Mouse (Mus musculus): ENCODE data around the gene Zfp654. TPM values are rescaled to one million over a fixed set of nuclear protein-coding genes. Genes with fewer than 3 reads are reported as not detected.

Zfp654 gene
- polyA plus RNA-seq, 1 experiment from 2014 or later = 8.0 TPM

DNA sequence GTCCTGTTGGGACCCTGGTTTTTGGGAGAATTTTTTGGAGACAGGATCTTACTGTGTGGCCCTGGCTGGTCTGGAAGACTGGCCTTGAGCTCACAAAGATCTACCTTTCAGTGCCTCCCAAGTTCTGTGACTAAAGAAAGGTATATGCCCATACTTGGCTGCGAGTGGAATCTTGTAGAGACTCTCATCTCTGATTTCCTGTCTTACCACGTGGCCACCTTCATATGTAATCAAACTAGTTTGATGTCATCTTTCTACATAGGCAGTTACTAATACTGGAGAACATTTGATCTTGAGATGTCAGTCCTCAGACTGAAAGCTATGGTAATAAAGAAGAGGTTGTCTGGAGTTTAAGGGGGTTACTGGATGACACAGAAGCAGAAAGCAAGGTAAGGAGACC, 30.0 kb upstream of the Zfp654 start:
- Histone ChIP-seq H3K4me2 (no peak overlapping the region), H3K27ac (ENCODE audit: low read depth) (no peak overlapping the region), H3K4me1 (ENCODE audit: insufficient read depth) (0 out of 2 replicates have a peak, but pooled peaks cover 3% of the 10 kb centered on the region), H3K9me3 (ENCODE audit: low read depth, low read length) (no peaks in the 10 kb centered on the region), H3K9ac (no peak overlapping the region), H3K36me3 (ENCODE audit: insufficient read depth) (no peaks in the 10 kb centered on the region), H3K27me3 (ENCODE audit: insufficient read depth, low read length) (no peaks in the 10 kb centered on the region), H3K4me3 (ENCODE audit: low read depth, low read length) (no peak overlapping the region)
- WGBS = 67% methylated on average over 2 of the region's 2 CpGs
- no peak for ATAC-seq (ENCODE audit: insufficient read depth)
- TF ChIP-seq CTCF (IDR thresholded peaks at IDR 0.05; ENCODE audit: low read depth) = no peak
- DNase-seq = no peak

DNA sequence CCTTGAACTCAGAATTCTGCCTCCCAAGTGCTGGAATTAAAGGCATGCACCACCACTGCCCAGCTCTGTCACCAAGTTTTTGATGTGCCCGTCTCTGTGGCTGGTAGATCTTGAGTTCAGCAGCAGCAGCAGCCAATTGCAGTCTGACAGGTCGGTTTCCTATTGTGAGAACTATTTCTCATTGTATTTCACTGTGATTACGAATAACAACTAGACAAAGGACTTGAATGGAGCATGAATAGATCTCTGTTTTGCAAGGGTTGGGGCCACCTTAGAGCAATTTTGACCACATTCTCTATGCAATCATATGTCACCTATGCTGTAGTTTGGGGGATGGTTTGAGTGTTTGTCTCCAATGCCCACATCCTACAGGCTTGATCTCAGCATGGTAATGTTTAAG, 29.5 kb upstream of the Zfp654 start:
- no peak overlapping the region for H3K27ac ChIP-seq (ENCODE audit: low read depth)
- H3K9me3 ChIP-seq (ENCODE audit: low read depth, low read length) = no peaks in the 10 kb centered on the region
- no peak overlapping the region for H3K4me3 ChIP-seq (ENCODE audit: low read depth, low read length)
- H3K9ac ChIP-seq = no peak overlapping the region
- no peak for DNase-seq
- H3K4me2 ChIP-seq = no peak overlapping the region
- H3K4me1 ChIP-seq (ENCODE audit: insufficient read depth) = 0 out of 2 replicates have a peak, but pooled peaks cover 3% of the 10 kb centered on the region
- H3K36me3 ChIP-seq (ENCODE audit: insufficient read depth) = no peaks in the 10 kb centered on the region
- H3K27me3 ChIP-seq (ENCODE audit: insufficient read depth, low read length) = no peaks in the 10 kb centered on the region
- TF ChIP-seq CTCF (IDR thresholded peaks at IDR 0.05; ENCODE audit: low read depth) = no peak
- WGBS = 76% methylated on average over 3 of the region's 3 CpGs
- no peak for ATAC-seq (ENCODE audit: insufficient read depth)

DNA sequence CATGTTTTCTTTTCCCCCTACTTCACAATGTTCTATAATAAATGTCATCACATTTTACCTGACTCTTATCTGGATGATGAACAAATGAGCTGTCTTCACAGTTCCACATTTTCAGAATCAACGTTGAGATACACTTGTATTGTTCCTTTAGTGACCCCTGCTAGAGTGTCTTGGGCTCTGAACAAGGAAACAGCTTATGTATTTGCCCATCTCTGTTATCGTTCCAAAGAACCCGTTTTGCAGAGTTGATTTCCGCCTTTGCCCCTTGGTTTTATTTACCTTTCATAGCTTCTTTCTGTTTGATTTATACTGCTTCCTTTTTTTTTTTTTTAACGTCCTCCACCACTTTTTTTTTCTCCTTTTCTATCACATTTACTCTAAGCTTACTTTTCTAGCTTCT, 28.3 kb upstream of the Zfp654 start:
- no peak for DNase-seq
- Histone ChIP-seq H3K4me3 (ENCODE audit: low read depth, low read length) (no peak overlapping the region), H3K27ac (ENCODE audit: low read depth) (no peak overlapping the region), H3K36me3 (ENCODE audit: insufficient read depth) (no peaks in the 10 kb centered on the region), H3K4me1 (ENCODE audit: insufficient read depth) (0 out of 2 replicates have a peak, but pooled peaks cover 3% of the 10 kb centered on the region), H3K4me2 (no peak overlapping the region), H3K9me3 (ENCODE audit: low read depth, low read length) (no peaks in the 10 kb centered on the region), H3K27me3 (ENCODE audit: insufficient read depth, low read length) (no peaks in the 10 kb centered on the region), H3K9ac (no peak overlapping the region)
- WGBS = 42% methylated on average over 5 of the region's 5 CpGs
- ATAC-seq (ENCODE audit: insufficient read depth) = no peak
- TF ChIP-seq CTCF (IDR thresholded peaks at IDR 0.05; ENCODE audit: low read depth) = no peak

DNA sequence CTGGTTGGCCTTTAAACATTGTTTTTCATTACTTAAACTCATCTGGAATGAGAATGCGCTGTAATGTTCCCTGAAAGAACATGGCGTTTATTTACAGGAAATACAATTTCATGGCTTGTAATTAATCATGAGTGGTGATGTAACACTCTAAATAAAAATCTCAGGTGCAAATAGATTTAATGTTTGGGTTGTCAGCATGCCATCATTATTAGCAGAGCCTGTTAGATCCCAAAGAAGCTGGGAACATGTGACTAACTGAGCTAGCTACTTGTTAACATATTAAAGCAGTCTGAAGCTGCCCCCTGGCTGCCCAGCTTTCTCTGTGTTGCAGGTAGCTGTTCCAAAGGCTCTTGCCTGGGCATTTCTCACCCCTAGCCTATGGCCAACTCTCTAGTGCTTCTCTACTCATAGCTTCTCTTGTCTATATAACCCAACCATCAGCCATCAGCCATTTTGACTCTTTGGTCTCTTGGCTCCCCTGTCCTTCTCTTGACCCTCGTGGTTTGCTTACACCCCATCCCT, 27.2 kb upstream of the Zfp654 start:
- 73% methylated on average over 3 of the region's 3 CpGs for whole genome bisulfite sequencing
- no peaks in the 10 kb centered on the region for H3K36me3 ChIP-seq (ENCODE audit: insufficient read depth)
- DNase-seq = no peak

DNA sequence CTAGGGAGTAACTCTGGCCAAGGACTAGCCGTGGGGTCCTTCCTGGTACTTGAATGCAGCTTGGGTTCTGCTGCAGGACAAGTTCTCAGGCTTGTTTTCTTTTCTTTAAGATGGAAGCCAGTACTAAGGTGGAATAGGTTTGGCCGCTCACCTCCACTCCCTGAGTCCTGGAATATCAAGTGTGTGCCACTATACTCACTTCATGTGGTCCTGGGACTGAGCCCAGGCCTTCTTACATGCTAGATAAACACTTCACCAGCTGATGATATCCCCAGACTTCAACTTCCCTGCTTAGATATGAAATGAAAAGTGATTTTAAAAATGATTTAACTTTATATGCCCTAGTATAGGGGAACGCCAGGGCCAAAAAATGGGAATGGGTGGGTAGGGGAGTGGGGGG, 25.9 kb upstream of the Zfp654 start:
- Histone ChIP-seq H3K36me3 (ENCODE audit: insufficient read depth) (no peaks in the 10 kb centered on the region), H3K9ac (no peak overlapping the region), H3K9me3 (ENCODE audit: low read depth, low read length) (no peaks in the 10 kb centered on the region), H3K4me3 (ENCODE audit: low read depth, low read length) (no peak overlapping the region), H3K27ac (ENCODE audit: low read depth) (no peak overlapping the region), H3K4me1 (ENCODE audit: insufficient read depth) (no peaks in the 10 kb centered on the region), H3K4me2 (no peak overlapping the region), H3K27me3 (ENCODE audit: insufficient read depth, low read length) (no peaks in the 10 kb centered on the region)
- 76% methylated on average over 3 of the region's 3 CpGs for WGBS
- no peak for TF ChIP-seq CTCF (IDR thresholded peaks at IDR 0.05; ENCODE audit: low read depth)
- DNase-seq (no peak), ATAC-seq (ENCODE audit: insufficient read depth) (no peak)

More for the DNA sequence above, 27.2 kb upstream of the Zfp654 start:
- no peak overlapping the region for H3K9ac ChIP-seq
- no peak for TF ChIP-seq CTCF (IDR thresholded peaks at IDR 0.05; ENCODE audit: low read depth)
- no peaks in the 10 kb centered on the region for H3K9me3 ChIP-seq (ENCODE audit: low read depth, low read length)
- no peak overlapping the region for H3K4me2 ChIP-seq
- H3K27ac ChIP-seq (ENCODE audit: low read depth) = no peak overlapping the region
- H3K27me3 ChIP-seq (ENCODE audit: insufficient read depth, low read length) = no peaks in the 10 kb centered on the region
- no peak overlapping the region for H3K4me3 ChIP-seq (ENCODE audit: low read depth, low read length)
- H3K4me1 ChIP-seq (ENCODE audit: insufficient read depth) = no peaks in the 10 kb centered on the region
- 0 out of 2 replicates have a peak, but pooled peaks have one; percentile 16 for ATAC-seq (ENCODE audit: insufficient read depth)

DNA sequence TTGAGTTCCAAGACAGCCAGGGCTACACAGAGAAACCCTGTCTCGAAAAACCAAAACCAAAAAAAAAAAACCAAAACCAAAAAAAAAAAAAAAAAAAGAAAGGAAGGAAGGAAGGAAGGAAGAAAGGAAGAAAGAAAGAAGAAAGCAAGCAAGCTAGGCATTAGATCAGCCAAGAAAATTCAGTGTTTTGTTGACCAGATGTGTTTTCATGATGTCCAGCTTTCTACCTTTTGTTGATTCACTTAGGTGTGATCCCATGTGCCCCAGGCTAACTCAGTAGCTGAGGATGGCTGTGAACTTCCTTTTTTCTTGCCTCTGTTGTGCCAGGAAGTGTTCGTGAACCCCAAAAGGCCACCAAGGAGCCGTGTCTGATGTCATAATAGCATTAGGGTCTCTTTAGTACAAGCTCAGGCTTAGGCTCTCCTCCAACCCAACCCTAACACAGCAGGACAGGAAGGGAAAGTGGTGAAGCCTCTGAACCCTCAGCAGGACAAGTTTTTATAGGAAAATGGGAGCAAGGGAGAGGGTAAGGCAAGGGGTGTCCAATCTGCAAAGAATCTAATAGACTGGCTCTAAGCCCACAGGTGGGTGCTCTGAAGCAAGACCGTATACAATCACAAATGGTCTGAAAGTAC, 25.3 kb upstream of the Zfp654 start:
- WGBS = 74% methylated on average over 4 of the region's 4 CpGs
- DNase-seq = no peak
- no peak overlapping the region for H3K27ac ChIP-seq (ENCODE audit: low read depth)

DNA sequence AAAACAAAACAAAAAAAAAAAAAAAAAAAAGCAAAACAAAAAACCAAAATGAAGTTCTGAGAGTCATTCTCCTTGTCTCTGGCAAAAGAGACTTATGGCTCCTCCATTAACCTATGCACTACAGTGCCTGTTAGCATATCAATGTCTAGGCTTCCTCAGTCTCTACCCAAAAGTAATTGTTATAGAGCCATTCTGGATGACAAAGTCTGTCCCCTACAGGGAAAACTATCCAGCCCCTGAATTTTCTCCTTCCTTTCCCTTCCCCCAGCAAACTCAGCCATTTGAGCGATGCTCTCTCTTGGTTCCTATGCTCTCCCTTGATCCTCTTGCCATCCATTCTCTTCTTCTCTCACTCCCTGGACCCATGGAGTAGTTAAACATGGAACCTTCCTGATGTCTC, 24.4 kb upstream of the Zfp654 start:
- Histone ChIP-seq H3K4me3 (ENCODE audit: low read depth, low read length) (no peak overlapping the region), H3K36me3 (ENCODE audit: insufficient read depth) (no peaks in the 10 kb centered on the region), H3K4me2 (no peak overlapping the region), H3K4me1 (ENCODE audit: insufficient read depth) (no peaks in the 10 kb centered on the region), H3K27ac (ENCODE audit: low read depth) (no peak overlapping the region), H3K9ac (no peak overlapping the region), H3K9me3 (ENCODE audit: low read depth, low read length) (no peaks in the 10 kb centered on the region), H3K27me3 (ENCODE audit: insufficient read depth, low read length) (no peaks in the 10 kb centered on the region)
- no peak for TF ChIP-seq CTCF (IDR thresholded peaks at IDR 0.05; ENCODE audit: low read depth)
- ATAC-seq (ENCODE audit: insufficient read depth) (no peak), DNase-seq (no peak)
- WGBS = 89% methylated on average over 1 of the region's 1 CpGs

More for the DNA sequence above, 25.3 kb upstream of the Zfp654 start:
- H3K4me2 ChIP-seq = no peak overlapping the region
- H3K9ac ChIP-seq = no peak overlapping the region
- H3K27me3 ChIP-seq (ENCODE audit: insufficient read depth, low read length) = no peaks in the 10 kb centered on the region
- no peak for TF ChIP-seq CTCF (IDR thresholded peaks at IDR 0.05; ENCODE audit: low read depth)
- no peak overlapping the region for H3K4me3 ChIP-seq (ENCODE audit: low read depth, low read length)
- no peak for ATAC-seq (ENCODE audit: insufficient read depth)
- H3K9me3 ChIP-seq (ENCODE audit: low read depth, low read length) = no peaks in the 10 kb centered on the region
- H3K4me1 ChIP-seq (ENCODE audit: insufficient read depth) = no peaks in the 10 kb centered on the region
- no peaks in the 10 kb centered on the region for H3K36me3 ChIP-seq (ENCODE audit: insufficient read depth)
